Mouse (Mus musculus) C2C12 (cell line): ENCODE measurements at regions not wholly inside any gene's neighbourhood (a gene's known extent, or its start where the extent isn't known, plus 50 kb on each side); places are given as distances from the start of the nearest gene placed in this dataset.

Source experiments
- CEBPB ChIP-seq: IDR thresholded peaks from one replicate; pipeline ENCODE4 v1.6.1; 2011; ENCODE audit warnings: low read depth, mild to moderate bottlenecking, control low read depth, moderate library complexity
- CTCF ChIP-seq: IDR thresholded peaks from one replicate; pipeline ENCODE4 v1.5.1; 2011; ENCODE audit not compliant: control insufficient read depth, insufficient read depth, insufficient read length
- FOSL1 ChIP-seq: IDR thresholded peaks from one replicate; pipeline ENCODE4 v1.8.0; 2011; ENCODE audit warnings: mild to moderate bottlenecking, low read length; ENCODE audit not compliant: poor library complexity, insufficient read depth, severe bottlenecking
- MAX ChIP-seq: IDR thresholded peaks from one replicate; pipeline ENCODE4 v1.6.1; 2011; ENCODE audit warnings: mild to moderate bottlenecking, control low read depth
- MYOD1 ChIP-seq: IDR thresholded peaks from one replicate; pipeline ENCODE4 v1.6.1; 2011; ENCODE audit warnings: low read depth; ENCODE audit not compliant: control insufficient read depth, insufficient read length
- USF1 ChIP-seq: IDR thresholded peaks from one replicate; pipeline ENCODE4 v1.6.1; 2011; ENCODE audit warnings: low read depth, mild to moderate bottlenecking, control low read depth, moderate library complexity

- TF ChIP-seq CTCF (no peak), FOSL1 (no peak), MYOD1 (no peak), USF1 (no peak), MAX (no peak), CEBPB (no peak)
Observed at GRCm38 (mm10) chr11:63758313-63758712, 163.8 kb downstream of the Hs3st3b1 start.
